Mouse (Mus musculus) kidney, adult 2 months (tissue): ENCODE results near the gene Zc3h6.
A peak's percentile ranks its signal among the peaks of the same experiment; 100 is the strongest.

Experiments used
- CTCF ChIP-seq: fragments of 200-500 bp; conservative IDR thresholded peaks from 2 replicates; pipeline ENCODE4 v1.5.1; 2011; ENCODE audit warnings: low read depth, mild to moderate bottlenecking, control low read depth, low read length, moderate library complexity, mixed read lengths; ENCODE audit not compliant: insufficient read depth, insufficient read length
- POLR2A ChIP-seq: fragments of 200-500 bp; IDR thresholded peaks from one replicate; pipeline ENCODE4 v1.6.1; 2011; ENCODE audit warnings: low read depth, low read length, control low read depth

DNA sequence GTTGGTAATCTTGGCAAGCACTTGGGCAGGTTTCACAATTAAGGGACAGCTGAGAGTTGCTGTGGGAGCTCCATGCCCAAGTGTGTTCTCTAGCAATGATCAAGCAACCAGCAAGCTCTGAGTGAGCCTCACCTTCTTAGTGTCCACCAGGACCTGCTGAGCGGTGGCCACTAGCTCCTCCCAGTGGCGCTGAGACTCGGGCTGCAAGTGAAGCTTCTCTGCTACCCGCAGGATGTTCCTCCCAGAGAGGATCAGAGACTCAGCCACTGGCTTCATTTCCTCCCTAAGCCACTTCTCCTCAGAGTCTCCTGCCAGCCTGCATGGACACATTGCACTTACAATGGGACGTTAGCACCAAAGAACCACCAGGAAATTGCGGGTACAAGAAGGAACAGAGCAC, 73.4 kb downstream of the Zc3h6 start:
- peak; percentile 44 for TF ChIP-seq CTCF
- TF ChIP-seq POLR2A = no peak
